Mouse (Mus musculus): ENCODE measurements around the gene Fscn3.

DNA sequence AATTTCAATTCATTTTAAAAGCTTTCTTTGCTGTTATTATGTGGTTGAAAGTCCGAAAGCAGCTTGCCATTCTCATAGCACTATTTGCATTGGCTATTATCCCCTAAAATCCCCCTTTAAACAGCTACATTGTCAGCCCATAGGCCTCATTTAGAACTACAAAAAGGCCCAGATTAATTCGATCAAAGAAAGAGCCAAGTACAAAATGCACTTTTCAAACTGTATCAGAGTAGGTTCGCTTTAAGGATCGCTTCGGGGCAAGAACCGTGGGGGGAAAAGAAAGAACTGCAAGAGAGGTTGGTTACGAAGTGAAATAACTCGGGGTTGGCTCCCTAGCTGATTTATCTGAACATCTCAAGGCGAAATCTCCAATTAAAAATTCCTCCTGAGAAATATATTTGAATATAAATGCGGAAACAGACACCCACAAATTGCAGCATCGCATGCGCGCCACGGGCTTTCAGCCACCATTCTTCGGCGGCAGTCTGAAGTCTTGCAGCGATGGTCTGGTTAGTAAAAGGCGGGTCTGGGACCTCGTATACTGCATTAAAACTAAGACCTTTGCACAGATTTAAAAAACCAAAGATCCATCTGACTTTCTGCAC, 30.6 kb upstream of the Fscn3 start:
- TF ChIP-seq GATA1 (IDR thresholded peaks at IDR 0.05; ENCODE audit: borderline replicate concordance, low read length) (no peak), FLI1 (IDR thresholded peaks at IDR 0.05; ENCODE audit: low read length) (no peak)

Data from megakaryocyte, embryonic 14.5 days (primary cell).